Mouse (Mus musculus) megakaryocyte-erythroid progenitor cell, adult 5-6 weeks (primary cell): ENCODE data around the gene Stam. TPM values are rescaled to one million over a fixed set of nuclear protein-coding genes. Genes with fewer than 3 reads are reported as not detected.
"Not testable (repeated sequence)": the region's sequence is repeated elsewhere in the genome, so short reads cannot be mapped to it uniquely, and the experiment has no call there.

Source experiments
- ATAC-seq: replicated peaks from 2 replicates; pipeline ENCODE4 v1.8.0; 2016; ENCODE audit warnings: mild to moderate bottlenecking, inconsistent platforms; ENCODE audit not compliant: severe bottlenecking, poor library complexity, low FRiP score, low TSS enrichment
- total RNA-seq, 2 experiments: library from RNA; stranded (forward) in 1 of 2; stranded (reverse) in 1 of 2; fragments of 200-1000, 215-1000 nt in 1 of 2; fragments of >200 nt in 1 of 2; fragmentation: Nextera tagmentation in 1 of 2; gene quantifications; 2 replicates each; pipeline ENCODE4 v1.2.3; 2014 to 2017

Stam gene
- total RNA-seq, 2 experiments from 2014 or later = 33.3 to 36.3 TPM

DNA sequence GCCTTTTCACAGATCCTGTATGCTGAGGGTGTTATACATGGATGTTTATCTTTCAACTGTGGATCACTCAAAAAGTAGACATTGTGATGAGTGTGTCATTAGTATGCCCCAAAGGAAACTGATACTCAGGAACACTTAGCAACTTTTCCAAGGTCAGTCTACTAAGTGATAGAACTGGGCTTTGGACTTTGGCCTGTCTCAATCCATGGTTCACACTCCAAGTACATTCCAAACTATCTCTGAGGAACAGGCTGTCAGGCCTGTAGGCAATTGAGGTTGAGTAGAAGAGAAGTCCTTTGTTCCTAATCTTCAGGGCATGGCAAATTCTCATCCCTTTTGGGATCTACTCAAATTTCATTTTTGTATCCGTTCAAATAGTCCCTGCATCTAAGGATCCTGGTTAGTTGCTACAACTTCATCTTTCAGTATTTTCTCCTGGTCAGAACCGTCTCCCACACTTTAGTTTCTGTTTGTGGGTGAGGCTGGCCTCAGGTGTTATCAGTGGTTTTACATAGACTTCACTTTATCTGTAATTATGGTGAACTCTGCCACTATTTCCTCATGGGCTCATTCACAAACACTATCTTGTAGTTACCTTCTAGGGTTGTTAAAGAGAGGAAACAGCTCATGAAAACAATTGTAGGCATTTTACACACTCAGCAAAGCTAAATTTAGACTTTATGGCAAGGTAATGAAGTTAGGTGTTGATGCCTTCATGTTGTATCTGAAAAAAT, 102.7 kb downstream of the Stam start:
- peak; percentile 72 for ATAC-seq

DNA sequence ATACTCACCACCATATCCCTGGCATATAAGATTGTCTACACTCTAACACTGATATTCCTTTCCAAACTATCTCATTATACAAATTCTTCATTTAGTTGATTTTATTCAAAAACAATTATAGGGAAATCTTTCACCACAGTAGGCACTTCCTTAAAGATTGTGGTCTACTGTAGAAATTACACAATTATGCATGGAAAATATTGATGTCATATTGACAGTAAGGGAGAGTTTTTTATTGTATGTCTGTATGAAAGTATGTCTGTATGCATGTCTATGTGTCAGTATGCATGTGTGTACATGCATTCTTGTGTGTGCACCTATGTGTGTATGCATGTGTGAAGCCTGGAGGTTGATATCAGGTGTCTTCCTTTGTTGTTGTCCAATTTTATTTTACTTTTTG, 110.5 kb downstream of the Stam start:
- no peak for ATAC-seq

DNA sequence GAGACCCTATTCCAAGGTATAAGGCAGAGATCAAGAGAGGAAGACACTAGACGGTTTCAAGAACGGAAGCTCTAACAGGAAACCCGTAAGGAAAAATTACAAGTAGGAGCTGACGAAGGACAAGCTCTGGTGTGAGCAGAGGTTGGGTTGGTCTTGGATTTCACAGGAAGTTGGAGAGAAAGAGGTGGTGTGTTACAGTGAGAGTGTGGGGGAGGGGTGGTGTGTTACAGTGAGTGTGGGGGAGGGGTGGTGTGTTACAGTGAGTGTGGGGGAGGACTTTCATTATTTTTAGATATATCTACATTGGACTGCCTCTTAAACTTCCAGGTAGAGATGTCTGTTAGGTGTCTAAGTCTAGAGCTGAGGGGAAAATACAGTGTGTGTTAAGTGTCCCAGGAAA, 116.8 kb downstream of the Stam start:
- no peak for ATAC-seq

DNA sequence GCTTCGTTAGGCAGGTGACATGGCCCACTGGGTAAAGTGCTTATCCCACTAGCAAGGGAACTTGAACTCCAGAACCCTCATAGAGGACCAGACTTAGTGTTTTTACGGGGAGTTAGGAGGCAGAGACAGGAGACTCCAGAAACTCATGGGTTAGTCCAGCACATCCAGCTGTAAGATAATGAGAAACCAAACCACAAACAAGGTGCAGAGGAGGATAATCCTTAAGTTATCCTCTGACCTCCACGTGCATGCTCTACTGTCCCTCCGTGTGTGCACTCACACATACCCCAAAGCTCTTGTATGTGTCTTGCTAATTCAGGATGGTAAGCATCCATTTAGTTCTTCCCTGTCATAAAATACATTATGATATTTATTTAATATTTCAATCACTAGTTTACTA, 117.7 kb downstream of the Stam start:
- peak; percentile 68 for ATAC-seq

DNA sequence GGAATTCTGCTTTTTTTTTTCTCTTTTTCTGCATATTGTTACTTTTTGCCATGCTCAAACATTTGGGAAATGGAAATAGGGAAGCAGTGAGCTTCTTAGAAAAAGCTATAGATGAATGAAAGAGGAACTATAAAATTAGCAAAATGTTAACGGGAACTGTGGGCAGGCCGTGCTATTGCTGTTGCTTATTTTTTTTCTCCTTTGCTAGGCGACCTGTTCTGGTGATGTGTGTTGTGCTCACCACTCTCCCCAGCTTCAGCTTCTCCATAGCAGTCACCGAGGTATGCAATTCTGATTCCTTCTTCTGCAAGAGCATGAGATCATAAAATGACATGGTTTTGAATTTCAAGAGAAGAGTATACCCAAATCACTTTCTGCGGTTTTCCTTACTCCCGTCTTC, 118.1 kb downstream of the Stam start:
- ATAC-seq = no peak

DNA sequence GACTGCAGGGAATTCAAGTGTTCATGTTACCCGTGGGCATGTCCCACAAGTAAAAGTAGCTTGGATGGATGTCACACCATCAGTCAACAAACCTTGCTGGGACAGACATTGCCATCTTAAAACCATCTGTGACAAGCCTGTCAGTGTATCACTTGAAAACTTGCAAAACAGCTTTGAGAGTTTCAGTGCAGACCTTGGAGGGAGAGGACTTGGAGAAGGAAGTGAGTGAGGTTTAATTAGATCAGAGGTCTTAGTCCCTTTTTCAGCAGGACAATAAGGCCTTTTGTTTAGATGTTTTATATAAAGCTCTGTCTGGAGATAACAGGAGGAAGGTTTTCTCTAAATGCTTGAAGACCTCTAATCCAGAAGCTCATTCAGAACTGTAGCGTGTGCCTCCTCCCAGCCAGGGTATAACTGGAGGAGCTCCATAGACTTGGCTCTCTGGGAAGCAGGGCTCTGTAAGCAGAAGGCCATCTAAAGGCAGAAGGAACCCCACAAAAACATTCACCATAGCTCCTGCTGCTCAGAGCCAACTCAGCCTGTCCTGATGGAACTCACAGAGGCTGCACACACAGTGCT, 124.5 kb downstream of the Stam start:
- not testable (repeated sequence) for ATAC-seq

Other genes with a start within 250 kb of the Stam start
- 63.5 and 73.0 TPM in 2 replicates for gene Hacd1, start 18.0 kb upstream of the Stam start, total RNA-seq (2014; fragmentation: Nextera tagmentation)
- gene Hacd1, start 18.0 kb upstream of the Stam start, total RNA-seq (2017) = 62.1 and 76.0 TPM in 2 replicates
- not detected in 2 replicates for gene Tmem236, start 100.4 kb downstream of the Stam start, total RNA-seq (2014; fragmentation: Nextera tagmentation)
- gene Tmem236, start 100.4 kb downstream of the Stam start, total RNA-seq (2017) = not detected in 2 replicates
- gene Mrc1, start 155.3 kb downstream of the Stam start, total RNA-seq (2014; fragmentation: Nextera tagmentation) = not detected in 2 replicates
- 1.5 TPM in 1 of 2 replicates, not detected in the other for gene Mrc1, start 155.3 kb downstream of the Stam start, total RNA-seq (2017)